Mouse (Mus musculus): Measurements from ENCODE around the gene Pitx1. TPM values are rescaled to one million over a fixed set of nuclear protein-coding genes. Genes with fewer than 3 reads are reported as not detected.

Pitx1 gene
- polyA plus RNA-seq, 1 experiment from 2014 or later: not detected

- Histone ChIP-seq H3K4me3 (no peak overlapping the region), H3K27ac (no peak overlapping the region), H3K36me3 (ENCODE audit: poor library complexity, severe bottlenecking) (no peaks in the 10 kb centered on the region), H3K9ac (no peak overlapping the region), H3K9me3 (replicated peaks) (no peaks in the 10 kb centered on the region), H3K4me1 (peaks cover 31% of the 10 kb centered on the region), H3K27me3 (peaks cover 94% of the 10 kb centered on the region), H3K4me2 (no peak overlapping the region)
- WGBS: 3% methylated on average over 12 of the region's 12 CpGs
- no peak for ATAC-seq
Observed at GRCm38 (mm10) chr13:55829018-55829655, 6.9 kb downstream of the Pitx1 start.

- H3K4me3 ChIP-seq: 0 out of 2 replicates have a peak overlapping the region, but pooled peaks have one; percentile 4
- no peak for ATAC-seq
- H3K27ac ChIP-seq: no peak overlapping the region
- no peak overlapping the region for H3K4me2 ChIP-seq
- H3K4me1 ChIP-seq: peaks cover 31% of the 10 kb centered on the region
- H3K9ac ChIP-seq: no peak overlapping the region
- H3K27me3 ChIP-seq: peaks cover 94% of the 10 kb centered on the region
- no peaks in the 10 kb centered on the region for H3K9me3 ChIP-seq (replicated peaks)
- no peaks in the 10 kb centered on the region for H3K36me3 ChIP-seq (ENCODE audit: poor library complexity, severe bottlenecking)
- under 1% methylated on average over 50 of the region's 50 CpGs for whole genome bisulfite sequencing
Observed at GRCm38 (mm10) chr13:55828141-55829017, 7.6 kb downstream of the Pitx1 start.

- WGBS: 0% methylated on average over 6 of the region's 6 CpGs
- H3K36me3 ChIP-seq (ENCODE audit: poor library complexity, severe bottlenecking): no peaks in the 10 kb centered on the region
- no peak overlapping the region for H3K9ac ChIP-seq
- ATAC-seq: no peak
- H3K27me3 ChIP-seq: peaks cover 94% of the 10 kb centered on the region
- H3K27ac ChIP-seq: no peak overlapping the region
- H3K4me2 ChIP-seq: no peak overlapping the region
- peaks cover 31% of the 10 kb centered on the region for H3K4me1 ChIP-seq
- H3K9me3 ChIP-seq (replicated peaks): no peaks in the 10 kb centered on the region
- no peak overlapping the region for H3K4me3 ChIP-seq
Observed at GRCm38 (mm10) chr13:55827679-55828140, 8.3 kb downstream of the Pitx1 start.

- ATAC-seq: no peak
- H3K4me2 ChIP-seq: no peak overlapping the region
- H3K9me3 ChIP-seq (replicated peaks): no peaks in the 10 kb centered on the region
- 3% methylated on average over 13 of the region's 13 CpGs for WGBS
- H3K36me3 ChIP-seq (ENCODE audit: poor library complexity, severe bottlenecking): no peaks in the 10 kb centered on the region
- H3K27ac ChIP-seq: no peak overlapping the region
- H3K4me1 ChIP-seq: peaks cover 31% of the 10 kb centered on the region
- no peak overlapping the region for H3K9ac ChIP-seq
- H3K4me3 ChIP-seq: no peak overlapping the region
- peaks cover 94% of the 10 kb centered on the region for H3K27me3 ChIP-seq
Observed at GRCm38 (mm10) chr13:55826796-55827678, 9.0 kb downstream of the Pitx1 start.

- H3K4me2 ChIP-seq: no peak overlapping the region
- H3K9me3 ChIP-seq (replicated peaks): no peaks in the 10 kb centered on the region
- H3K9ac ChIP-seq: no peak overlapping the region
- H3K36me3 ChIP-seq (ENCODE audit: poor library complexity, severe bottlenecking): no peaks in the 10 kb centered on the region
- ATAC-seq: no peak
- peaks cover 94% of the 10 kb centered on the region for H3K27me3 ChIP-seq
- under 1% methylated on average over 56 of the region's 56 CpGs for WGBS
- no peak overlapping the region for H3K27ac ChIP-seq
- H3K4me3 ChIP-seq: no peak overlapping the region
- H3K4me1 ChIP-seq: peaks cover 24% of the 10 kb centered on the region
Observed at GRCm38 (mm10) chr13:55826008-55826671, 9.9 kb downstream of the Pitx1 start.

GRCm38 (mm10) chr13:55825245-55825681 is 10.7 kb downstream of the Pitx1 start:
- Histone ChIP-seq H3K4me2 (no peak overlapping the region), H3K4me1 (peaks cover 15% of the 10 kb centered on the region), H3K4me3 (no peak overlapping the region), H3K36me3 (ENCODE audit: poor library complexity, severe bottlenecking) (no peaks in the 10 kb centered on the region), H3K9ac (no peak overlapping the region), H3K9me3 (replicated peaks) (no peaks in the 10 kb centered on the region), H3K27ac (no peak overlapping the region), H3K27me3 (peaks cover 93% of the 10 kb centered on the region)
- WGBS: under 1% methylated on average over 32 of the region's 32 CpGs
- 0 out of 2 replicates have a peak, but pooled peaks have one; percentile 21 for ATAC-seq

GRCm38 (mm10) chr13:55824151-55824945 is 11.6 kb downstream of the Pitx1 start:
- H3K36me3 ChIP-seq (ENCODE audit: poor library complexity, severe bottlenecking): no peaks in the 10 kb centered on the region
- WGBS: 10% methylated on average over 10 of the region's 10 CpGs
- no peak overlapping the region for H3K27ac ChIP-seq
- ATAC-seq: no peak
- H3K9ac ChIP-seq: no peak overlapping the region
- peaks cover 11% of the 10 kb centered on the region; the same call in 1 of the 2 replicates for H3K4me1 ChIP-seq
- no peak overlapping the region for H3K4me2 ChIP-seq
- H3K9me3 ChIP-seq (replicated peaks): no peaks in the 10 kb centered on the region
- H3K27me3 ChIP-seq: peaks cover 84% of the 10 kb centered on the region
- no peak overlapping the region for H3K4me3 ChIP-seq

- ATAC-seq: no peak
- 54% methylated on average over 5 of the region's 5 CpGs for WGBS
- Histone ChIP-seq H3K9me3 (replicated peaks) (no peaks in the 10 kb centered on the region), H3K27me3 (peaks cover 66% of the 10 kb centered on the region), H3K9ac (no peak overlapping the region), H3K36me3 (ENCODE audit: poor library complexity, severe bottlenecking) (no peaks in the 10 kb centered on the region), H3K27ac (no peak overlapping the region), H3K4me2 (no peak overlapping the region), H3K4me3 (no peak overlapping the region), H3K4me1 (peaks cover 11% of the 10 kb centered on the region; the same call in 1 of the 2 replicates)
Observed at GRCm38 (mm10) chr13:55822499-55822898, 13.5 kb downstream of the Pitx1 start.

GRCm38 (mm10) chr13:55814834-55815233 is 21.2 kb downstream of the Pitx1 start:
- Histone ChIP-seq H3K36me3 (ENCODE audit: poor library complexity, severe bottlenecking) (no peaks in the 10 kb centered on the region), H3K9me3 (replicated peaks) (no peaks in the 10 kb centered on the region), H3K4me3 (no peak overlapping the region), H3K27ac (no peak overlapping the region), H3K27me3 (0 out of 2 replicates have a peak, but pooled peaks cover 4% of the 10 kb centered on the region), H3K4me2 (no peak overlapping the region), H3K9ac (no peak overlapping the region), H3K4me1 (no peaks in the 10 kb centered on the region)
- WGBS: 88% methylated on average over 6 of the region's 6 CpGs
- ATAC-seq: no peak

GRCm38 (mm10) chr13:55813490-55814016 is 22.4 kb downstream of the Pitx1 start:
- Histone ChIP-seq H3K4me3 (no peak overlapping the region), H3K9ac (no peak overlapping the region), H3K9me3 (replicated peaks) (no peaks in the 10 kb centered on the region), H3K4me2 (no peak overlapping the region), H3K36me3 (ENCODE audit: poor library complexity, severe bottlenecking) (no peaks in the 10 kb centered on the region), H3K4me1 (no peaks in the 10 kb centered on the region), H3K27me3 (0 out of 2 replicates have a peak, but pooled peaks cover 4% of the 10 kb centered on the region), H3K27ac (no peak overlapping the region)
- 58% methylated on average over 5 of the region's 5 CpGs for WGBS
- ATAC-seq: no peak

Measured in forebrain, embryonic 13.5 days (tissue).